18 mouse cellular contexts compared by ENCODE assay signal in the genomic region with DNA sequence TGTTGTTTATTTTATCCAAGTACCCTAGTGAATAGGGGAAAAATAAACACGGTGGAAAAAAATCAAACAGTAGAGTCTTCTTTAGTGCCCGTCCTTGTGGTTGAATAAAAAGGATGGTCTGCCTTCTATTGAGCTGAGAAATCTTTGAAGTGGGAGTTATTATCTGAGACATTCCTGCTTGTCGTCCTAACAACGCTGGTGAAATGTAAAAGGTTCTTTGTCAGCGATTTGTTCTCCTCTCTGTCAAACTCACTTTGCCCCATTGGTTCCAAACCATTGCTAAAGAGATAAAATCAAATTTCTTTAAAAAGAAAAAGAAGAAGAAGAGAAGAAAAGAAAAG. TPM values are rescaled to one million over a fixed set of nuclear protein-coding genes. Genes with fewer than 3 reads are reported as not detected.
DNase-seq lines count a peak whose midpoint lies in the region; ATAC-seq and TF ChIP-seq lines count a peak whose summit lies in the region.
"Had no signal": no experiment of that assay in that cellular context is flagged by ENCODE, and none has a peak within 500 bp of the region (broad histone marks: within the 10 kb centered on the region; RNA-seq: fewer than 3 reads in every experiment).

No protein-coding gene starts in this region.

- no peaks in the 10 kb centered on the region for H3K27me3 ChIP-seq in cerebellum, adult 2 months (ENCODE audit: control insufficient read depth, insufficient read depth, low read length)
- H3K27me3 ChIP-seq in forebrain, embryonic 13.5 days: peaks cover 98% of the 10 kb centered on the region
- peaks cover 49% of the 10 kb centered on the region for H3K27me3 ChIP-seq in hindbrain, embryonic 16.5 days (replicated peaks; ENCODE audit: control insufficient read depth, insufficient read depth, low read length)
- H3K27me3 ChIP-seq in neural tube, embryonic 13.5 days: peaks cover 94% of the 10 kb centered on the region

- WGBS in cerebellum, adult 2 months: 44% methylated on average over 5 of the region's 5 CpGs
- WGBS in forebrain, embryonic 13.5 days: 2% methylated on average over 5 of the region's 5 CpGs
- 10% methylated on average over 5 of the region's 5 CpGs for WGBS in hindbrain, embryonic 16.5 days
- 4% methylated on average over 5 of the region's 5 CpGs for WGBS in neural tube, embryonic 13.5 days

- H3K27ac ChIP-seq in cerebellum, adult 2 months (ENCODE audit: insufficient read depth, low read length): peak overlapping the region; percentile 97; the same call in 1 of the 2 replicates
- H3K27ac ChIP-seq in forebrain, embryonic 13.5 days: peak overlapping the region; percentile 94
- peak overlapping the region; percentile 79 for H3K27ac ChIP-seq in hindbrain, embryonic 16.5 days (ENCODE audit: low read depth, low read length)
- peak overlapping the region; percentile 98 for H3K27ac ChIP-seq in neural tube, embryonic 13.5 days (replicated peaks)
- H3K27ac ChIP-seq: embryonic facial prominence, embryonic 15.5 days; liver, embryonic 13.5 days had no signal

- H3K4me1 ChIP-seq in cerebellum, adult 2 months (ENCODE audit: control insufficient read depth, insufficient read depth, low read length): peaks cover 17% of the 10 kb centered on the region
- H3K4me1 ChIP-seq in forebrain, embryonic 13.5 days: peaks cover 26% of the 10 kb centered on the region
- H3K4me1 ChIP-seq in hindbrain, embryonic 16.5 days (ENCODE audit: control insufficient read depth, insufficient read depth, low read depth, low read length): no peaks in the 10 kb centered on the region; the same call in 1 of the 2 replicates
- peaks cover 46% of the 10 kb centered on the region for H3K4me1 ChIP-seq in neural tube, embryonic 13.5 days (replicated peaks)
- H3K4me1 ChIP-seq: embryonic facial prominence, embryonic 15.5 days; liver, embryonic 13.5 days had no signal

- no peak overlapping the region for H3K4me3 ChIP-seq in cerebellum, adult 2 months (replicated peaks; ENCODE audit: insufficient read depth, low read depth, low read length)
- H3K4me3 ChIP-seq in forebrain, embryonic 13.5 days: peak overlapping the region; percentile 13; the same call in 1 of the 2 replicates
- H3K4me3 ChIP-seq in hindbrain, embryonic 16.5 days (ENCODE audit: low read length): peak overlapping the region; percentile 6; the same call in 1 of the 2 replicates
- H3K4me3 ChIP-seq in neural tube, embryonic 13.5 days: peak overlapping the region; percentile 20; the same call in 1 of the 2 replicates
- H3K4me3 ChIP-seq: embryonic facial prominence, embryonic 15.5 days; liver, embryonic 13.5 days; megakaryocyte, embryonic 14.5 days had no signal

- H3K9me3 ChIP-seq in forebrain, embryonic 13.5 days (replicated peaks): no peaks in the 10 kb centered on the region
- H3K9me3 ChIP-seq in hindbrain, embryonic 16.5 days (ENCODE audit: control insufficient read depth, low read length): no peaks in the 10 kb centered on the region
- no peaks in the 10 kb centered on the region for H3K9me3 ChIP-seq in neural tube, embryonic 13.5 days
- H3K9me3 ChIP-seq: embryonic facial prominence, embryonic 15.5 days; liver, embryonic 13.5 days had no signal

- H3K36me3 ChIP-seq in forebrain, embryonic 13.5 days (ENCODE audit: poor library complexity, severe bottlenecking): no peaks in the 10 kb centered on the region
- no peaks in the 10 kb centered on the region for H3K36me3 ChIP-seq in hindbrain, embryonic 16.5 days (ENCODE audit: control insufficient read depth, insufficient read depth, low read length)
- no peaks in the 10 kb centered on the region for H3K36me3 ChIP-seq in neural tube, embryonic 13.5 days
- H3K36me3 ChIP-seq: embryonic facial prominence, embryonic 15.5 days; liver, embryonic 13.5 days had no signal

- ATAC-seq in cerebellum, adult (ENCODE audit: insufficient number of reproducible peaks, low FRiP score, low TSS enrichment): no peak
- ATAC-seq in forebrain, embryonic 13.5 days: no peak
- ATAC-seq in hindbrain, embryonic 16.5 days: no peak
- no peak for ATAC-seq in neural tube, embryonic 13.5 days (ENCODE audit: low read depth)

- TF ChIP-seq POLR2A in cerebellum, adult 2 months (IDR thresholded peaks at IDR 0.05; ENCODE audit: borderline replicate concordance, insufficient read depth, low read length): no peak

- peak overlapping the region; percentile 69 for H3K4me2 ChIP-seq in forebrain, embryonic 13.5 days
- H3K4me2 ChIP-seq in hindbrain, embryonic 16.5 days (ENCODE audit: low read length): peak overlapping the region; percentile 47
- peak overlapping the region; percentile 75 for H3K4me2 ChIP-seq in neural tube, embryonic 13.5 days
- H3K4me2 ChIP-seq: embryonic facial prominence, embryonic 15.5 days; liver, embryonic 13.5 days had no signal

- peak overlapping the region; percentile 44; the same call in 1 of the 2 replicates for H3K9ac ChIP-seq in forebrain, embryonic 13.5 days
- H3K9ac ChIP-seq in hindbrain, embryonic 16.5 days (ENCODE audit: low read depth, low read length): no peak overlapping the region
- H3K9ac ChIP-seq in neural tube, embryonic 13.5 days: peak overlapping the region; percentile 76
- H3K9ac ChIP-seq: embryonic facial prominence, embryonic 15.5 days; liver, embryonic 13.5 days had no signal

- TF ChIP-seq CTCF in cerebellum, adult 2 months (IDR thresholded peaks at IDR 0.05; ENCODE audit: borderline replicate concordance, insufficient read depth, low read depth, low read length): no peak

- no peak for DNase-seq in cerebellum, adult 2 months
- DNase-seq in gastrocnemius, adult 18-20 months (ENCODE audit: low spot score): no peak
- no peak for DNase-seq in lung, postnatal 10 days
- no peak for DNase-seq in kidney, postnatal 25 days
- DNase-seq: adrenal gland, postnatal 25 days; liver, embryonic 13.5 days; right cerebral cortex, postnatal 4 days; thymus, adult 2 months had no signal

RNA-seq across cellular contexts. Expression of a gene that starts 22.1 kb away (rescaled TPM):
- polyA plus RNA-seq in cerebellum, adult 2 months (2012; rRNA removed): 1,121 and 1,289 TPM in 2 replicates
- 10.8 and 15.1 TPM in 2 replicates for polyA plus RNA-seq in forebrain, embryonic 13.5 days (2015; fragmentation: Nextera tagmentation; extraction: Ambion mirVana)
- polyA plus RNA-seq in hindbrain, embryonic 16.5 days (2015; fragmentation: Nextera tagmentation; extraction: Ambion mirVana): 11.4 and 14.6 TPM in 2 replicates
- 16.5 and 19.9 TPM in 2 replicates for polyA plus RNA-seq in neural tube, embryonic 13.5 days (2015; fragmentation: Nextera tagmentation; extraction: Ambion mirVana)
- total RNA-seq in gastrocnemius, adult 18-20 months (2021): 1 to 10 TPM; 1.8 to 3.3 TPM
- total RNA-seq: adrenal gland, postnatal 25 days; granulocyte monocyte progenitor cell, adult 5-6 weeks had no signal
- polyA plus RNA-seq: heart, embryonic 14.5 days; lung, embryonic 16.5 days had no signal

RNA-seq across cellular contexts. Expression of a gene that starts 25.5 kb away (rescaled TPM):
- 37.4 and 45.3 TPM in 2 replicates for polyA plus RNA-seq in cerebellum, adult 2 months (2012; rRNA removed)
- 48.4 and 62.0 TPM in 2 replicates for polyA plus RNA-seq in forebrain, embryonic 13.5 days (2015; fragmentation: Nextera tagmentation; extraction: Ambion mirVana)
- polyA plus RNA-seq in hindbrain, embryonic 16.5 days (2015; fragmentation: Nextera tagmentation; extraction: Ambion mirVana): 62.4 and 67.4 TPM in 2 replicates
- 43.0 and 51.6 TPM in 2 replicates for polyA plus RNA-seq in neural tube, embryonic 13.5 days (2015; fragmentation: Nextera tagmentation; extraction: Ambion mirVana)
- total RNA-seq in gastrocnemius, adult 18-20 months (2021): under 1 TPM in 1 of 2 experiments, not detected in 1; 0.17 TPM
- total RNA-seq: adrenal gland, postnatal 25 days; granulocyte monocyte progenitor cell, adult 5-6 weeks had no signal
- polyA plus RNA-seq: heart, embryonic 14.5 days; kidney, embryonic 14.5 days; liver, embryonic 13.5 days; lung, embryonic 16.5 days; thymus, adult 2 months had no signal

Comparison
In these comparisons a context has a peak if more than half of its experiments do, and no peak if none do; other contexts are left out.
1. RNA of a gene that starts 22.1 kb away (polyA plus RNA-seq): 1,121 to 1,289 TPM in cerebellum, adult 2 months; 16.5 to 19.9 TPM in neural tube, embryonic 13.5 days, 10.8 to 15.1 TPM in forebrain, embryonic 13.5 days and 11.4 to 14.6 TPM in hindbrain, embryonic 16.5 days; every median in the first group is over 10 times any median in the second.
2. Peak in every context shown above with its lines, with median percentiles within 50 percentile points of each other: H3K27ac ChIP-seq and H3K4me2 ChIP-seq.